Mouse (Mus musculus) embryonic stem cell, embryonic (primary cell): ENCODE data around the gene Gm6525.

Experiments
- CTCF ChIA-PET, 4 experiments: fragments of 300-600 bp in 2 of 4; fragments of 350-600 bp in 2 of 4; sonication (Branson Sonifier 250); formaldehyde crosslinking; loops; one replicate each; lab custom pipeline; 2022; ENCODE audit warnings: inconsistent platforms in 2 of 4; lab: Charles Lee
- POLR2A ChIA-PET, 4 experiments: fragments of 300-600 bp in 2 of 4; fragments of 350-600 bp in 2 of 4; sonication (Branson Sonifier 250); formaldehyde crosslinking; loops; one replicate each; lab custom pipeline; 2022; ENCODE audit warnings: antibody characterized with exemption in 4 of 4, inconsistent platforms in 1 of 4; lab: Charles Lee

The Gm6525 gene

DNA sequence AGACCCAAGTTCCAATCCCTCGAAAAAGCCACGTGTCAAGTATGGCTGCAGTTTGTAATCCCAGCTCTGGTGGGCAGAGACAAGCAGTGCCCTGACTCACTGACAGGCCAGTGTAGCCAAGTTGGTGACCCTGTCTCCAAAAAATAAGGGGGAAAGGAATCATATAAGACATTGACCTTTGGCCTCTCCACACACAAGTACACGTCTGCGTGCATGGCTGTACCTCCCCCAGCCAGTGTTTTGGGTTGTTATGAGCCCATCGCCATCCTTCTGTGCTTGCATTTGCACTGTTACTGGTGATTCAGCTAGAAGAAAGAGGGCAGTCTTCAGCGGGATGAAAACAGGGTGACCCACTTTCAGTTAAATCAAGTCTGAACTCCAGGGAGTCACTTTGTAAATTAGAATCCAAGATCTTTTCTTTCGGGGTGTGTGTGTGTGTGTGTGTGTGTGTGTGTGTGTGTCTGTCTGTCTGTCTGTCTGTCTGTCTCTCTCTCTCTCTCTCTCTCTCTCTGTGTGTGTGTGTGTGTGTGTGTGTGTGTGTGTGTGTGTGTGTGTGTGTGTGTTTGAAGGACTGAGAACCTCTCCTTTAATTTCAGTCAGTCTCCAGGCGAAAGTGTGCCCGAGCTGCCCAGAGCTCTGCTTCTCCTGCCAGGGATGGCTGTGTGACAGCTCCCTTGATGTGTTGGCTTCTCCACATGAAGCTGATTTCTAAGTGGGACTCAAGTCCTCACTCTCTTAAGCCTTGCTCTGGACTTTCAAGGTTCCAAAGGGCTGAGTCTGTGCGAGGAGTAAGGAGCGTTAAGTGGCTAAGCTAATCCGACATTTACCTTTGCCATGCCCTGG lies 43.4 kb downstream of the Gm6525 start:
- ChIA-PET CTCF (interaction anchor here (0.5 to 1.4 kb wide), 7 partner anchors 8 to 42 kb away, joined by 3 to 5 read pairs (median 4); no protein-coding TSS in a partner anchor), POLR2A (interaction anchor here in 2 of 4 experiments (0.6 to 2.4 kb wide), 9 partner anchors 9 to 1790 kb away, joined by 3 to 6 read pairs (median 3); partner anchors contain the start of gene Arfip1 (in 1 of the 2))

DNA sequence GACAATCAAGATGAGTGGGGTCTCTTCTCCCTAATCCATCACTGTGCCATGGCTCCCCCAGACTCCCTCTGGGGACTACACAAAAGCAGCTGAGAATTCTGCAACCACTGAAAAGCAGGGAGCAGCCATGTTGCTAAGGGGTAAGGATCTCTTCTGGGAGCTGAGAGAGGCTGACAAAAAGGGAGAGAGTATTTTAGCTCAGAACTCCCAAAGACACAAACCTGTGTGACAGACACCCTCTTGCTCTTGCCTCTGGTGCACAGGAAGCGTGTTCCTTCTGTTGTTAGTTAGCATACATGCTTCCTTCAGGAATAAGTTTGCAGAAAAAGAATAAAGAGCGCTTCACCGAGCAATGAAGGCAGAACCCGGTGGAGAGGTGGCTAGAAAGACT lies 44.1 kb downstream of the Gm6525 start:
- POLR2A ChIA-PET = interaction anchor here in 3 of 4 experiments (0.6 to 2.4 kb wide), 8 partner anchors 9 to 365 kb away, joined by 3 to 6 read pairs (median 3); partner anchors contain the start of gene Arfip1 (in 1 of the 3)
- CTCF ChIA-PET = interaction anchor here in 3 of 4 experiments (0.5 to 1.4 kb wide), 6 partner anchors 10 to 42 kb away, joined by 3 to 5 read pairs (median 4); no protein-coding TSS in a partner anchor

DNA sequence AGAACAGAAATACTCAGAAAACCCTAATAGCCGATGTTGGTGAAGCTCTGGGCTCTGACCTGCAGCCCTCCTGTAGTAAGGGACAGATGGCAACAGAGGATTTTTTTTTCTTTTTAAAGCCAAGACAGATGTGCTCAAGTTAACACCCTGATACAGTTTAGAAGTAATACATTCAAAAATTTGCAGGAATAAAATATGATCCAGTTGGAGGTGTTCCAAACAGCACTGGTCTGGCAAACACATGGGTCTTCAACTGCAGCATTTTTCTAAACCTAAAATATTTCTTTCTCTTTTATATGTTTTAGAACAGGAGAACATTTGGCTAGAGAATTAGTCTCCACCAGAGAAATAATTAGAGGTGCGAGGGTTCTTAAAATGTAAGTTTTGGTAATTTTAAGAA lies 44.6 kb downstream of the Gm6525 start:
- POLR2A ChIA-PET = interaction anchor here in 3 of 4 experiments (0.6 to 2.4 kb wide), 6 partner anchors 10 to 52 kb away, joined by 3 to 6 read pairs (median 3); no protein-coding TSS in a partner anchor
- CTCF ChIA-PET = interaction anchor here in 2 of 4 experiments (0.9 to 1.4 kb wide), 4 partner anchors 10 to 27 kb away, joined by 3 to 4 read pairs (median 4); no protein-coding TSS in a partner anchor

DNA sequence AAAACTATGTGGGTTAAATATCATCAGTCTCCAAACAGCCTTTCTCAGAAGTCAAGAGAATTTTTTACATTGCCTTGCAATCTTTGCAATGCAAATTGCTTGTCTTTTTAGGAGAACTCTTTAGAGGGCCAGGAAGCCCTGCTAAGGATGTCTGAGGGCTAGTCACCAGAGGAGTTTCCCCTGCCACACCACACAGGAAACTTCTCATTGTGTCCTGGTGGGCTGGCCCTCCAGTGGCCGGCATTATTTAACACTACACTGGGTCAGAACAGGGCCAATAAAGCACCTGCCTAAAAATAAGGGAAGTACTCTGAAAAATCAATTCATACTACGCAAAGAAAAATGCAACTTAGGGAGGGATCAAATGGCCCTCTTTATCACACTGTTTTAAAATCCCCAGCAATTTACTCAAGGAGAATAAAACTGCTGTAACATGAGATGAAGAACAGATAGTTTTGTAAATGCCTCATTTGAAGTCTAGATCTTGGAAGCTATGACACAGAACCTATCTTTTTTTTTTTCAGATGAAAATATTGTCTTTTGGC lies 45.3 kb downstream of the Gm6525 start:
- ChIA-PET CTCF (interaction anchor here in 3 of 4 experiments (0.8 to 1.6 kb wide), 3 partner anchors 9 to 249 kb away, joined by 4 to 5 read pairs (median 4); no protein-coding TSS in a partner anchor), POLR2A (interaction anchor here in 3 of 4 experiments (0.7 to 2.2 kb wide), 5 partner anchors 10 to 38 kb away, joined by 3 to 8 read pairs (median 5); no protein-coding TSS in a partner anchor)

DNA sequence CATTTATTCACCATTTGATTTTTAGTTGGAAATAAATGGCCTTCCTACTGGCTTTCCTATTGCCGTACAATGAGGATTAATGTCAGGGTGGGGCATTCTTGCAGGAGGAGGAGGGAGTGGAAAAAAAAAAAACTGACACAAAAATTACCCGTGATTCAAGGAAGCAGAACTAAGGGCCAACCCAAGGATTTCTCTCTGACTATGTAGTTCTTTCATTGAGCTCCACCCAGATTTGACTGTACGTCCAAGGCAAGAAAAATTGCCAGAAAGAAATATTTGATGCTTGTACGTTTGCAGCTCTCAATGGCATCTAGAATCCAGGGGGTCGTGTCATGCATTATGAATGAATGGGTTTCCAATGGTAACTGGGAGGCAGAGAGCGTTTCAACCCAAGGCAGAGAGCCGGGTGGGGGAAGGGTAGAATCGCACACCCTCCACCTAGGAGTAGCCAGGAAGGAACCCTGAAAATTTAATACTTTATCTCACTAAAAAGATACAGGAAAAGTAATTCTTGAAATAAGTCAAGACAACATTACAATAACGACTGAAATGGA lies 45.9 kb downstream of the Gm6525 start:
- CTCF ChIA-PET = interaction anchor here in 3 of 4 experiments (0.8 to 1.6 kb wide), 5 partner anchors 10 to 248 kb away, joined by 4 to 5 read pairs (median 4); no protein-coding TSS in a partner anchor

DNA sequence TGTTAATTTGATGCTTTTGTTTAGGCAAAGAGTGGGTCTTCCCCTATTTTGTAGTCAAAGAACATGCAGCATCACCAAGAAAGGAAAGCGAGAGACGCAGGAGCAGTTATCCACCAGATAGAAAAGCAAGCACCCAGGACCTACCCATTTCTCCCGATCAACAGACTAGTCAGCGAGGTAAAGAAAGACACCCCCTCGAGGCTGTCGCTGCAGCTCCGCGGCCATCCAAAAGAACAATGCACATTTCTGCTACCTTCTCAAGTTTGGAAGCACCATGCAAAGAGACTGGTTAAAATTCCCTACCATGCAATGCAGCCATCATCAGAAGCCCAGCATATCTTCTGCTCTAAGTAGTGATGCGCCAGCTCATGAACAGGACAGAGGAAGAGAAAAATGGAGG lies 46.4 kb downstream of the Gm6525 start:
- ChIA-PET CTCF (interaction anchor here in 3 of 4 experiments (0.8 to 1.6 kb wide), 6 partner anchors 10 to 248 kb away, joined by 3 to 5 read pairs (median 4); no protein-coding TSS in a partner anchor), POLR2A (interaction anchor here in 2 of 4 experiments (1.3 to 2.2 kb wide), 6 partner anchors 13 to 39 kb away, joined by 3 to 8 read pairs (median 4); no protein-coding TSS in a partner anchor)

More for the DNA sequence above, 45.9 kb downstream of the Gm6525 start:
- POLR2A ChIA-PET = interaction anchor here in 3 of 4 experiments (0.7 to 2.2 kb wide), 5 partner anchors 10 to 38 kb away, joined by 3 to 8 read pairs (median 5); no protein-coding TSS in a partner anchor

DNA sequence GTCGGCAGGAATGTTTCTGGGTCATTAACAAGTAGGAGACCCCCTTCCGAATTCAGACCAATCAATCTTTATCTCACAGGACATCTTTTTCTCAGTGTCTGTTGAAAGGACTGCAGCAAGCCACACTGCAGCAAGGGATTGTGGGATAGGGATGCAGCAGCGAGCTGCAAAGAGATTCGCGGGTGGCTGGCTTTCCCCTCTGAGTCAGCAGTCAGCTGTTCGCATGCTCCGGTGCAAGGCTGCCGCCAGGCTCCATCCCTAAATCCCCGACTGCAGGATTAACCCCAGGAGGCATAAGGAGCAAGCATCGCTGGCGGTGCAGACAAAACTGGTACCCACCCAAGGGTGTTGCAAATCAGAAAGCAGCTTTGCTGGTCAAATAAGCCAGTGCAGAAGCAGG lies 46.8 kb downstream of the Gm6525 start:
- CTCF ChIA-PET = interaction anchor here in 2 of 4 experiments (1.0 to 1.6 kb wide), 4 partner anchors 11 to 92 kb away, joined by 3 to 5 read pairs (median 4); no protein-coding TSS in a partner anchor

More for the DNA sequence above, 46.8 kb downstream of the Gm6525 start:
- POLR2A ChIA-PET = interaction anchor here in 2 of 4 experiments (1.0 to 2.2 kb wide), 7 partner anchors 13 to 39 kb away, joined by 3 to 8 read pairs (median 4); no protein-coding TSS in a partner anchor
